Mouse (Mus musculus): ENCODE data around the gene Tdrd1. TPM values are rescaled to one million over a fixed set of nuclear protein-coding genes. Genes with fewer than 3 reads are reported as not detected.

Gene Tdrd1
- polyA plus RNA-seq, 1 experiment from 2014 or later = 0.03 TPM

DNA sequence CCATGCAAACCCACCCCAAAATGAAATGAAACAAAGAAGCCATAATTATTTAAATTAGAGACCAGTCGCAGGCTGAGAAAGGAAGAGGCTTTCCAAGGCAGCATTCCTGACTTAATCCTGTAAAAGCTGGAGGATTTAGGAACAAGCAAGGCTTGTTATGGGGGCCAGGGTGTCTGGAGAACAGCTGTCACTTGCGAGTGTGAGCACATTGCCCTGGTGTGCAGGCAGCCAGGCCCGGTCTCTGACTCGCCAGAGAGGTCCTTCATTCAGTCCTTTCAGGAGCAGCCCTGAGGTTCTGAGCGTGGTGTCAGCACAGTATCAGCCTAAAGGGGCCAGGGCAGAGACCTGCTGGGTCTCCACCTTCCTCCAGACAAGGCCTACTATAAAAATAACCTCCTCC is 62.6 kb downstream of the Tdrd1 start:
- Histone ChIP-seq H3K27ac (replicated peaks) (no peak overlapping the region), H3K27me3 (peaks cover 2% of the 10 kb centered on the region; the same call in 1 of the 2 replicates), H3K9ac (no peak overlapping the region), H3K4me1 (replicated peaks) (no peaks in the 10 kb centered on the region), H3K9me3 (replicated peaks) (no peaks in the 10 kb centered on the region), H3K4me2 (no peak overlapping the region), H3K36me3 (replicated peaks) (no peaks in the 10 kb centered on the region), H3K4me3 (replicated peaks) (no peak overlapping the region)
- 50% methylated on average over 5 of the region's 5 CpGs for WGBS (ENCODE audit: insufficient replicate concordance)
- no peak for ATAC-seq (ENCODE audit: insufficient read depth)

GRCm38 (mm10) chr19:56891438-56891837 is 65.4 kb downstream of the Tdrd1 start:
- Histone ChIP-seq H3K4me1 (replicated peaks) (no peaks in the 10 kb centered on the region), H3K27me3 (peaks cover 2% of the 10 kb centered on the region; the same call in 1 of the 2 replicates), H3K4me3 (replicated peaks) (no peak overlapping the region), H3K36me3 (replicated peaks) (no peaks in the 10 kb centered on the region), H3K4me2 (no peak overlapping the region), H3K27ac (replicated peaks) (no peak overlapping the region), H3K9ac (no peak overlapping the region), H3K9me3 (replicated peaks) (no peaks in the 10 kb centered on the region)
- 43% methylated on average over 2 of the region's 2 CpGs for WGBS (ENCODE audit: insufficient replicate concordance)
- ATAC-seq (ENCODE audit: insufficient read depth) = no peak

- no peak for ATAC-seq (ENCODE audit: insufficient read depth)
- Histone ChIP-seq H3K4me3 (replicated peaks) (no peak overlapping the region), H3K27ac (replicated peaks) (no peak overlapping the region), H3K9me3 (replicated peaks) (no peaks in the 10 kb centered on the region), H3K4me1 (replicated peaks) (no peaks in the 10 kb centered on the region), H3K36me3 (replicated peaks) (no peaks in the 10 kb centered on the region), H3K27me3 (peaks cover 2% of the 10 kb centered on the region; the same call in 1 of the 2 replicates), H3K9ac (no peak overlapping the region), H3K4me2 (no peak overlapping the region)
- 51% methylated on average over 5 of the region's 5 CpGs for WGBS (ENCODE audit: insufficient replicate concordance)
These were observed 66.6 kb downstream of the Tdrd1 start for GRCm38 (mm10) chr19:56892586-56892985.

DNA sequence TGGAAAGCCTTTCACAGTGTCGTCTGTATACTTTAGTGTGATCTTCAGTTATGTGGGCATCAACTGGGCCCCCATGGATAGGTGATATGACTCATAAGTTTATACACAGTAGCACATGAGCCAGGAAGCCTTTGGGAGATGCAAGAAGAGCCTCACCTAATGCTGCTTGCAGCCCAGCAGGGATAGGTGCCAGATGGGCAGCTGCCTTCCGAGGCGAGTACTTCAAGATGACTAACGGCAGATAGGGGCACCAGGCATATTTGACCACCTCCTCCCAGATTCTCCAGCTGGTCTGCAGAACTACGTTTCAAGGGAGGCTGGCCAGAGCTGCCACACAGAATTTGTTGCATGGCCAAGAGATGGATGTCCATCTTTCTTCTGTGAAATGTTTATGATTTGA is 67.3 kb downstream of the Tdrd1 start:
- WGBS (ENCODE audit: insufficient replicate concordance) = 62% methylated on average over 5 of the region's 5 CpGs
- Histone ChIP-seq H3K27ac (replicated peaks) (no peak overlapping the region), H3K4me1 (replicated peaks) (no peaks in the 10 kb centered on the region), H3K27me3 (peaks cover 2% of the 10 kb centered on the region; the same call in 1 of the 2 replicates), H3K4me2 (no peak overlapping the region), H3K36me3 (replicated peaks) (no peaks in the 10 kb centered on the region), H3K4me3 (replicated peaks) (no peak overlapping the region), H3K9ac (no peak overlapping the region), H3K9me3 (replicated peaks) (no peaks in the 10 kb centered on the region)
- ATAC-seq (ENCODE audit: insufficient read depth) = no peak

DNA sequence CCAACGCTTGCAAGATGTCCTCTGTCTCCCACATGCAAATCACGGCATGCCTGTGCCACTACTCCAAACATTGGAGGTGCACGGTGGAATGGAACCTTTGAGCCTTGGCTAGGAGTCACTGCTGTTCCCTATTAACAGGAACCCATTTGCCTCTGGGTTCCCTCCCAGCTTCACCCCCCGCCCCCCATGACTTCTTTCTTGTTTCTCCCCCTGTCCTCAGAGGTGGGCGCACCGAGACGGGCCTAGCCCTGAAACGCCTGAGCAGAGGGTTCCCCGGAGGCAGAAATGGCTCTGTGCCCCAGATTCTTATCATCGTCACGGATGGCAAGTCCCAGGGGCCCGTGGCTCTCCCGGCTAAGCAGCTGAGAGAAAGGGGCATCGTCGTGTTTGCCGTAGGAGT is 71.6 kb downstream of the Tdrd1 start:
- Histone ChIP-seq H3K4me2 (no peak overlapping the region), H3K4me3 (replicated peaks) (no peak overlapping the region), H3K36me3 (replicated peaks) (no peaks in the 10 kb centered on the region), H3K27me3 (peaks cover under 1% of the 10 kb centered on the region; the same call in 1 of the 2 replicates), H3K9me3 (replicated peaks) (no peaks in the 10 kb centered on the region), H3K4me1 (replicated peaks) (no peaks in the 10 kb centered on the region), H3K9ac (no peak overlapping the region), H3K27ac (replicated peaks) (no peak overlapping the region)
- no peak for ATAC-seq (ENCODE audit: insufficient read depth)
- 71% methylated on average over 16 of the region's 16 CpGs for WGBS (ENCODE audit: insufficient replicate concordance)

DNA sequence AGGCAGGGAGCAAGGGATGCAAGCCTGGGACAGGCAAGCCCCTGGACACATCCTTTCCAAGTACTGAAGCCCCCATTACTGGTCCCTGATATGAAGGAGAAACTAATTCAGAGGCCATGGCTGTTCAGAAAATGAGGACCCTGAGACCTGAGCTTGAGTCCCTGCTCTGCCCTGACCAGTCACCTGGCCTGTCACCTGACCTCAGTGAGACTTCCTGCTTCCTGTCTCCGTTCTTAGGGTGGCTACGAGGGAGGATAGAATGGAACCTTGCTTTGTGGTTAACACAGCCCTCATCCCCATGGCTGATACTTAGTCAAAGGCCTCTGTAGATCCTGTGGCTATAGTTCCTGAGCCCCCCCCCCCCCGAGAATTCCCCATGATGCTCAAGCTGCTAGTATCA is 78.1 kb downstream of the Tdrd1 start:
- no peak overlapping the region for H3K4me2 ChIP-seq
- no peaks in the 10 kb centered on the region for H3K4me1 ChIP-seq (replicated peaks)
- H3K4me3 ChIP-seq (replicated peaks) = no peak overlapping the region
- no peaks in the 10 kb centered on the region for H3K36me3 ChIP-seq (replicated peaks)
- ATAC-seq (ENCODE audit: insufficient read depth) = no peak
- WGBS (ENCODE audit: insufficient replicate concordance) = 33% methylated on average over 3 of the region's 3 CpGs
- H3K27me3 ChIP-seq = no peaks in the 10 kb centered on the region
- no peak overlapping the region for H3K9ac ChIP-seq
- H3K9me3 ChIP-seq (replicated peaks) = no peaks in the 10 kb centered on the region
- H3K27ac ChIP-seq (replicated peaks) = no peak overlapping the region

DNA sequence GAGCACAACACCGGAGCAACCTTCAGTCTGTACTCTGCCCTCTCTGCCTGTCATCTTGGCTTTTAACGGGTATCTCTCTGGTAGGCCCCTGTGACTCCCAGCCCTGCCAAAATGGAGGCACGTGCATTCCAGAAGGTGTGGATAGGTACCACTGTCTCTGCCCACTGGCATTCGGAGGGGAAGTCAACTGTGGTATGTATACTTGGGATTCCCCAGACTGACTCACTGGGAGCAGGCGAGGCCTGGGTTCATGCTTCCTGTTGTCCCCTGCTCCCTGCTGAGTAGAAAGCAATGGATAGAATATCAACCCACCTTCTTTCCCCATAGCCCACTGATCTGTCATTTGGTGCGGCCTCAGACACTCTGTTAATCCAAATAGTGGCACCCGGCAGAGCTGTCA is 79.4 kb downstream of the Tdrd1 start:
- H3K9me3 ChIP-seq (replicated peaks) = no peaks in the 10 kb centered on the region
- no peak overlapping the region for H3K27ac ChIP-seq (replicated peaks)
- H3K9ac ChIP-seq = no peak overlapping the region
- H3K36me3 ChIP-seq (replicated peaks) = no peaks in the 10 kb centered on the region
- WGBS (ENCODE audit: insufficient replicate concordance) = 61% methylated on average over 7 of the region's 7 CpGs
- H3K27me3 ChIP-seq = no peaks in the 10 kb centered on the region
- ATAC-seq (ENCODE audit: insufficient read depth) = no peak
- no peak overlapping the region for H3K4me3 ChIP-seq (replicated peaks)
- no peaks in the 10 kb centered on the region for H3K4me1 ChIP-seq (replicated peaks)
- no peak overlapping the region for H3K4me2 ChIP-seq

- Histone ChIP-seq H3K4me1 (replicated peaks) (no peaks in the 10 kb centered on the region), H3K4me2 (no peak overlapping the region), H3K9ac (no peak overlapping the region), H3K27me3 (no peaks in the 10 kb centered on the region), H3K4me3 (replicated peaks) (no peak overlapping the region), H3K9me3 (replicated peaks) (no peaks in the 10 kb centered on the region), H3K36me3 (replicated peaks) (no peaks in the 10 kb centered on the region), H3K27ac (replicated peaks) (no peak overlapping the region)
- WGBS (ENCODE audit: insufficient replicate concordance) = 21% methylated on average over 3 of the region's 3 CpGs
- ATAC-seq (ENCODE audit: insufficient read depth) = no peak
These were observed 81.8 kb downstream of the Tdrd1 start for GRCm38 (mm10) chr19:56907850-56908249.

- no peak overlapping the region for H3K4me3 ChIP-seq (replicated peaks)
- H3K4me1 ChIP-seq (replicated peaks) = no peaks in the 10 kb centered on the region
- H3K4me2 ChIP-seq = no peak overlapping the region
- H3K36me3 ChIP-seq (replicated peaks) = no peaks in the 10 kb centered on the region
- no peaks in the 10 kb centered on the region for H3K9me3 ChIP-seq (replicated peaks)
- no peak for ATAC-seq (ENCODE audit: insufficient read depth)
- no peaks in the 10 kb centered on the region for H3K27me3 ChIP-seq
- WGBS (ENCODE audit: insufficient replicate concordance) = 60% methylated on average over 17 of the region's 17 CpGs
- H3K9ac ChIP-seq = no peak overlapping the region
- H3K27ac ChIP-seq (replicated peaks) = no peak overlapping the region
These were observed 82.7 kb downstream of the Tdrd1 start for GRCm38 (mm10) chr19:56908472-56909270.

DNA sequence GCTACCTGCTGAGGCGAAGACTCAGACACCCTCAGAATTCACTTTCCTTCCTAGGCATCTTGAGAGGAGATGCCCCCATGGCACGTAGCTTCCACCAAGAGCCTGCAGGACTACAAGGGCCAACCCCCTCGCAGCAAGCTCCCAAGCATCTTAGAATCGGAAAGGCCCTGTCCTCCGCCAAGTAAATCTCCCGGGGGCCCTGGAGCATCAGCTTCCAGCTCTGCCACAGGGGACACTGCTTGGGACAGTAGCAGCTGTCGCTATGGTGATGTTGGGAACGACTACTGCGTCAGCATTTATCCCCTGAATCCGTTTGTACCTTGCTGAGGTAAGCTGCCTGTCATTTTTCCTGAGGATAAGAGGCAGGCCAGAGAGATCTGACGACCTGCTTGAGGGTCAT is 84.6 kb downstream of the Tdrd1 start:
- Histone ChIP-seq H3K36me3 (replicated peaks) (no peaks in the 10 kb centered on the region), H3K4me1 (replicated peaks) (no peaks in the 10 kb centered on the region), H3K9me3 (replicated peaks) (no peaks in the 10 kb centered on the region), H3K27ac (replicated peaks) (no peak overlapping the region), H3K27me3 (no peaks in the 10 kb centered on the region), H3K4me2 (no peak overlapping the region), H3K4me3 (replicated peaks) (no peak overlapping the region), H3K9ac (no peak overlapping the region)
- no peak for ATAC-seq (ENCODE audit: insufficient read depth)
- WGBS (ENCODE audit: insufficient replicate concordance) = 58% methylated on average over 11 of the region's 11 CpGs

GRCm38 (mm10) chr19:56913761-56914160 is 87.8 kb downstream of the Tdrd1 start:
- no peak for ATAC-seq (ENCODE audit: insufficient read depth)
- WGBS (ENCODE audit: insufficient replicate concordance) = 57% methylated on average over 4 of the region's 4 CpGs

GRCm38 (mm10) chr19:56914658-56915057 is 88.6 kb downstream of the Tdrd1 start:
- no peaks in the 10 kb centered on the region for H3K27me3 ChIP-seq
- H3K9ac ChIP-seq = no peak overlapping the region
- H3K36me3 ChIP-seq (replicated peaks) = no peaks in the 10 kb centered on the region
- no peak overlapping the region for H3K27ac ChIP-seq (replicated peaks)
- no peaks in the 10 kb centered on the region for H3K9me3 ChIP-seq (replicated peaks)
- no peak overlapping the region for H3K4me2 ChIP-seq
- H3K4me3 ChIP-seq (replicated peaks) = no peak overlapping the region
- no peaks in the 10 kb centered on the region for H3K4me1 ChIP-seq (replicated peaks)
- no peak for ATAC-seq (ENCODE audit: insufficient read depth)
- 73% methylated on average over 3 of the region's 3 CpGs for WGBS (ENCODE audit: insufficient replicate concordance)

More at GRCm38 (mm10) chr19:56913761-56914160, 87.8 kb downstream of the Tdrd1 start:
- Histone ChIP-seq H3K4me2 (no peak overlapping the region), H3K36me3 (replicated peaks) (no peaks in the 10 kb centered on the region), H3K4me1 (replicated peaks) (no peaks in the 10 kb centered on the region), H3K4me3 (replicated peaks) (no peak overlapping the region), H3K9ac (no peak overlapping the region), H3K27ac (replicated peaks) (no peak overlapping the region), H3K9me3 (replicated peaks) (no peaks in the 10 kb centered on the region), H3K27me3 (no peaks in the 10 kb centered on the region)
